Mouse (Mus musculus) bone marrow, adult 2 months (tissue): ENCODE results near the gene Rtp4. TPM values are rescaled to one million over a fixed set of nuclear protein-coding genes. Genes with fewer than 3 reads are reported as not detected.

Experiments
- H3K27ac ChIP-seq: fragments of 200-500 bp; 2 replicates; pipeline ENCODE4 v1.5.1; 2012; ENCODE audit warnings: low read depth, mild to moderate bottlenecking, control low read depth, inconsistent platforms, low read length; ENCODE audit not compliant: control insufficient read depth, poor library complexity, insufficient read depth
- H3K4me1 ChIP-seq: fragments of 200-500 bp; 2 replicates; pipeline ENCODE4 v1.6.1; 2011; ENCODE audit warnings: low read length; ENCODE audit not compliant: control insufficient read depth, insufficient read depth
- H3K4me3 ChIP-seq: fragments of 200-500 bp; replicated peaks from 2 replicates; pipeline ENCODE3; 2011; ENCODE audit warnings: mild to moderate bottlenecking, low read depth, low read length, control low read depth; ENCODE audit not compliant: control insufficient read depth
- CTCF ChIP-seq: fragments of 200-500 bp; IDR thresholded peaks from 2 replicates; pipeline ENCODE4 v1.5.1; 2011; ENCODE audit warnings: low read length, control low read depth; ENCODE audit not compliant: control insufficient read depth, insufficient read depth
- POLR2A ChIP-seq: fragments of 200-500 bp; IDR thresholded peaks from 2 replicates; pipeline ENCODE4 v1.6.1; 2011; ENCODE audit warnings: low read depth, mild to moderate bottlenecking, control low read depth, low read length, borderline replicate concordance; ENCODE audit not compliant: control insufficient read depth
- WGBS: fragments of 180-500 bp; shearing (Covaris S2); methylation state at CpG from one replicate; pipeline ENCODE4 v1.1.7; 2018; 5-methylcytosine and 5-hydroxymethylcytosine counted together
- polyA plus RNA-seq: library from polyadenylated mRNA; stranded (reverse); fragments of >200 nt; gene quantifications from 2 replicates; pipeline ENCODE4 v1.2.4, GENCODE M21; 2011; ENCODE audit warnings: low replicate concordance; ENCODE audit not compliant: missing spikeins, insufficient read depth, insufficient read length

The Rtp4 gene
- polyA plus RNA-seq, 1 experiment: 25.6 TPM

DNA sequence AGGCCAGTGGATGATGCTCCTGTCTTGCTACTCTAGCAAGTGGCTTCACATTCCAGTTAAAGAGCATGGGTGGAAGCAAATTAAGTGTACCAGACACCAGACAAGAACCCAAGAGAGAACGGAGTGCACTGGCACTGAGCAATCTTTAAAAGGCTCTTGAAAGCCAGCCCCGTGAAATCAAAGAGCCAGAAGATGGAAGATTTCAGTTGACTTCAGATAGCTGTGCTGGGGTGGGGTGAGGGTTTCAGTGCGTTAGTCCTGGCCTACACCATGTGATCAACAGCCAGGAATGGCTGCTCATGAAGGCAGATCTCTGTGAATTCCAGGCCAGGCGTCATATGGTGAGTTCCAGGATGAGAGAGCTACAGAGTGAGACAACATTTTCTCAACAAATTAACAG is 16.7 kb upstream of the Rtp4 start:
- Histone ChIP-seq H3K4me3 (no peak overlapping the region), H3K4me1 (no peaks in the 10 kb centered on the region; the same call in 1 of the 2 replicates), H3K27ac (no peak overlapping the region)
- TF ChIP-seq POLR2A: no peak
- 80% methylated on average over 4 of the region's 4 CpGs for WGBS

DNA sequence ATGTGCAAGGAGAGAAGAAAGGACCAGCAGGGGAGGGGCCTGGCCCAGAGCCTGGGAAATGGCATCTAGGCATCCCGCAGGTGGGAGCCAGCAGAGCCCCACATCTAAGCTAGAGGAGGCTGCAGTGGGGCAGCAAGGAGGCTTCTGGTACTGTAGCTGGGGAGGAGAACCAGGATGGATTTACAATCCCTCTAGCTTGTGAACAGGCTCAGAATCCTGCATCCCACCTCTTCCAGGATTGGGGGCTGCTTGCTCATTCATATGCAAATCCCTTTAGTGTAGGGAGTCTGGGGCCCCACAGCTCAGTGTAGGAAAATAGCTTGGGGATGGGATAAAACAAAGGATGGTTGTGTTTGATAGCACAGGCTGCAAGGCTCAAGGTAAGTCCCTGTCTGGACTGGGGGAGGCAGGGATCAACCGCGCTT is 15.8 kb upstream of the Rtp4 start:
- H3K27ac ChIP-seq: no peak overlapping the region
- 84% methylated on average over 3 of the region's 3 CpGs for WGBS
- no peak overlapping the region for H3K4me3 ChIP-seq
- no peak for TF ChIP-seq CTCF
- TF ChIP-seq POLR2A: no peak
- H3K4me1 ChIP-seq: no peaks in the 10 kb centered on the region

DNA sequence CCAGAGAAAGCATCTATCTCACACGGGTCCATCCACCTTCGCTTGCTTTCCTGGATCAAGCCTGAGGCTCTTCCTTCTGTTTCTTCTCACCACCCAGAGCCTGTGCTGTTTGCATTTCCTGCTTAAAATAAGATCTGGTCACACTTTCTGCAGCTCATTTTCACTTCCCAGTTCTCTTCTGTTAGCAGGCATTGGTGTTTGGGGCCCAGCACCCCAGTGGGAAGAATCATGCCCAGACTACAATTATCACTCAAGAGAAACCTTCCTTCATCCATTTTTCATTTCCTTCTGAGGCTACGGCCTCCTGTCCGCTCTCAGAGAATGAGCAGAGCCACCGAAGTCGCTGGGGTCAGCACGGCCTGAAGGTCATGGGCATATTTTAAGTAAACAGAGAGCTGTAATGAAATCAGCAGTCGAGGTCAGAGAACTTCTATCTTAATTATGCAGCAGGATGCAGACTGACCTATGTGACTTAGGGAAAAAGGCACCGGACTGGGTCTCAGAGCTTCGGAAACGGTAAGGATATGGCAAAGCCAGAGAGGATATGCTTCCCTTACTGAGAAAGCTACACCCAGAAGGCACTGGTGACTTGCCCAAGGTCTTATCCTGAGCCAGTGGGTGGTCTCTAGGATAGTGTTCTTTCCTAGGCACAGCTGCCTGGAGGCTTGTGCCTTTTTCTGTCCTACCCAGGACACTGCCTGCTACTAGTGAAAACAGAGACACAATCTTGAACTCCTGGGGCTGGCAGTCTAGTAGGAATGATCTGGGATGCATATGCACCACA is 14.0 kb upstream of the Rtp4 start:
- TF ChIP-seq POLR2A (no peak), CTCF (no peak)
- no peaks in the 10 kb centered on the region for H3K4me1 ChIP-seq
- WGBS: 54% methylated on average over 11 of the region's 11 CpGs
- H3K4me3 ChIP-seq: no peak overlapping the region
- H3K27ac ChIP-seq: no peak overlapping the region

GRCm38 (mm10) chr16:23511166-23511935 is 8.7 kb upstream of the Rtp4 start:
- Histone ChIP-seq H3K4me1 (no peaks in the 10 kb centered on the region), H3K4me3 (no peak overlapping the region), H3K27ac (no peak overlapping the region)
- no peak for TF ChIP-seq POLR2A
- TF ChIP-seq CTCF: no peak
- 76% methylated on average over 4 of the region's 4 CpGs for WGBS

DNA sequence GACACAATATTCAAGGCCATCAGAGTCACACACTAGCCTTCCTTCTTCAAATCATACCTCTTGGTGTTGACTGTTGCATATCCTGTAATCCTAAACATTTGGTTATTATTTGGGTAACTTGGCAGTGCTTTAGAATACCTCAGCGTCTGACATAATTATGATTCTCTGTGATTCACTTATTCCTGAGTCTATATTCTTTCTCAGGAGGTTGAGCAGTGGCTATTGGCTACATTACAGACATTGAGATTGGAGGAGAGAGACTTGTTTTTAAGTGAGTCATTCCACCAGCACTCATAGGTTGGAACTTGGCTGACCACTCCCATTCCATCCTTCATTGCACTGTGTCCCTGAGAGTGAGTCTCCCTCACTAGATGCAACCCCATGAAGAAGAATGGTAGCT is 6.7 kb upstream of the Rtp4 start:
- Histone ChIP-seq H3K4me1 (no peaks in the 10 kb centered on the region), H3K4me3 (no peak overlapping the region), H3K27ac (no peak overlapping the region)
- no peak for TF ChIP-seq POLR2A
- no peak for TF ChIP-seq CTCF
- 79% methylated on average over 1 of the region's 1 CpGs for WGBS

DNA sequence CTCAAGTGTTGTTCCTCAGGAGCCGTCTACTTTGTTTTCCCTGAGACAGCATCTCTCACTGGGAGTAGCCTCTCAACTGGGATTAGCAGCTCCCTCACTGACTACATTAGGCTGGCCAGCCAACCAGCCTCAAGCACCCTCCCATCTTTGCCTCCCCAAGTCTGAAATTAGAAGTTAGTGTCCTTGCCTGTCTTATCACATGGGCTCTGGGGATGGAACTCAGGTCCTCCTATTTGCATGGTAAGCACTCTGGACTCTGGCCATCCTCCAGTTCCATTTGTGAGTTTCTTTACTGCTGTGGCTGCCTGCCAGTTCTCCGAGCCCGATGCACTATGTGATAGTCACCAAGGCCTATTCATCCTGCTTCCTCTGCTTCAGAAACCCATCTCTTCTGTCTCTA is 4.3 kb upstream of the Rtp4 start:
- no peak for TF ChIP-seq CTCF
- no peak for TF ChIP-seq POLR2A
- Histone ChIP-seq H3K4me1 (no peaks in the 10 kb centered on the region), H3K27ac (no peak overlapping the region), H3K4me3 (no peak overlapping the region)
- WGBS: 73% methylated on average over 3 of the region's 3 CpGs

DNA sequence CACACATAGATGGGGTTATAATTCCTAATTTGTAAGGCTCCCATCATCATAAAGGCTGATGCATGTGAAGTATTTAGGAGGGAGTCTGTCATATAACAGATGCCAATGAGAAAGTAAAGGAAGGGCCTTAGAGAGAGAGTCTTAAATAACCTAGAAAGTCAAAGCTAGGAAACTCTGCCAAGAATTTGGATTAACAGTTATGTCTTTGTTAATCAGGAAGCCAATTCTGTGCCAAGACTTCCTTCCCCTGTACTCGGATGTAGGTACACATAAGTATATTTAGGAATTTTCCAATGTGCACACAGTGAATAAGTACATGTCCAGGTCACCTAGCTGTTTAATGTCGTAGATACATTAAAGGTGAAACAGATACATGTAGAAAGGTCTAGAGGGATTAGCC is 3.5 kb upstream of the Rtp4 start:
- H3K27ac ChIP-seq: no peak overlapping the region
- WGBS: 46% methylated on average over 2 of the region's 2 CpGs
- no peaks in the 10 kb centered on the region for H3K4me1 ChIP-seq
- H3K4me3 ChIP-seq: no peak overlapping the region
- TF ChIP-seq CTCF (no peak), POLR2A (no peak)

- no peaks in the 10 kb centered on the region for H3K4me1 ChIP-seq
- WGBS: 79% methylated on average over 5 of the region's 5 CpGs
- TF ChIP-seq POLR2A (no peak), CTCF (no peak)
- no peak overlapping the region for H3K27ac ChIP-seq
- H3K4me3 ChIP-seq: no peak overlapping the region
These were observed 2.9 kb upstream of the Rtp4 start for GRCm38 (mm10) chr16:23517230-23517629.
